Mouse (Mus musculus) liver, embryonic 14.5 days (tissue): ENCODE results near the gene Jup. TPM values are rescaled to one million over a fixed set of nuclear protein-coding genes. Genes with fewer than 3 reads are reported as not detected.

Experiments used
- ATAC-seq: fragments of 200-750 bp; cut with Nextera tagmentation; 2 replicates; pipeline ENCODE4 v1.8.0; 2017; ENCODE audit warnings: moderate number of reproducible peaks, mild to moderate bottlenecking, moderate library complexity; ENCODE audit not compliant: insufficient read depth
- DNase-seq, 3 experiments: peaks; one replicate each; pipeline ENCODE4 v3.0.0-alpha.2; 2012 to 2013; ENCODE audit warnings: low read depth in 3 of 3, low spot score in 3 of 3
- H3K27ac ChIP-seq: fragments of 300-500 bp; sonication (generic); 2 replicates; pipeline ENCODE4 v1.5.1; 2014; ENCODE audit warnings: moderate library complexity, mild to moderate bottlenecking, control low read depth, inconsistent platforms
- H3K27me3 ChIP-seq: fragments of 300-500 bp; sonication (generic); 2 replicates; pipeline ENCODE4 v1.6.1; 2014; ENCODE audit warnings: mild to moderate bottlenecking, low read length, moderate library complexity; ENCODE audit not compliant: control insufficient read depth, insufficient read depth
- H3K36me3 ChIP-seq: fragments of 300-500 bp; sonication (generic); replicated peaks from 2 replicates; pipeline ENCODE4 v1.6.1; 2014; ENCODE audit warnings: low read depth; ENCODE audit not compliant: control insufficient read depth, insufficient read depth
- H3K4me1 ChIP-seq, 2 experiments: fragments of 200-500 bp in 1 of 2; fragments of 300-500 bp in 1 of 2; sonication (generic) in 1 of 2; replicated peaks; 2 replicates each; pipeline ENCODE4 v1.6.1; 2012 to 2014; ENCODE audit warnings: antibody characterized with exemption in 1 of 2, inconsistent platforms in 1 of 2, low read length in 1 of 2; ENCODE audit not compliant: control insufficient read depth in 2 of 2, insufficient read depth in 2 of 2
- H3K4me2 ChIP-seq: fragments of 300-500 bp; sonication (generic); 2 replicates; pipeline ENCODE4 v1.6.1; 2014; ENCODE audit warnings: low read depth, mild to moderate bottlenecking, control low read depth, moderate library complexity
- H3K4me3 ChIP-seq, 2 experiments: fragments of 200-500 bp in 1 of 2; fragments of 300-500 bp in 1 of 2; sonication (generic) in 1 of 2; 2 replicates each; pipeline ENCODE4 v1.5.1; 2012 to 2014; ENCODE audit warnings: low read depth in 2 of 2, low read length in 2 of 2, mild to moderate bottlenecking in 2 of 2, control low read depth in 1 of 2, inconsistent platforms in 1 of 2, moderate library complexity in 1 of 2; ENCODE audit not compliant: insufficient read depth in 1 of 2
- H3K9ac ChIP-seq: fragments of 300-500 bp; sonication (generic); replicated peaks from 2 replicates; pipeline ENCODE4 v1.6.1; 2014; ENCODE audit warnings: mild to moderate bottlenecking, control low read depth, moderate library complexity
- H3K9me3 ChIP-seq: fragments of 300-500 bp; sonication (generic); 2 replicates; pipeline ENCODE4 v1.6.1; 2016; ENCODE audit warnings: low read length, mixed read lengths; ENCODE audit not compliant: control insufficient read depth
- CTCF ChIP-seq: IDR thresholded peaks from 2 replicates; pipeline ENCODE4 v1.5.1; 2016; ENCODE audit warnings: antibody characterized with exemption, low read depth, control low read depth
- EP300 ChIP-seq: IDR thresholded peaks from 2 replicates; pipeline ENCODE4 v1.6.1; 2016; ENCODE audit warnings: antibody characterized with exemption, low read depth
- WGBS: fragments of 180-500 bp; shearing (Covaris S2); extraction: QIAGEN DNeasy Blood & Tissue Kit; methylation state at CpG from one replicate; pipeline ENCODE4 v1.1.7; 2014; ENCODE audit not compliant: insufficient replicate concordance; 5-methylcytosine and 5-hydroxymethylcytosine counted together
- polyA plus RNA-seq, 2 experiments: library from polyadenylated mRNA; depleted of rRNA in 1 of 2; stranded (reverse) in 1 of 2; unstranded in 1 of 2; fragments of >200 nt; fragmentation: Nextera tagmentation in 1 of 2; extraction: Ambion mirVana in 1 of 2; gene quantifications; 2 replicates each; pipeline versions ENCODE4 v1.2.1 to v1.2.3; 2012 to 2014

Gene Jup
- polyA plus RNA-seq, 2 experiments = 8.5 to 8.6 TPM

GRCm38 (mm10) chr11:100435678-100436246, 38.2 kb upstream of the Jup start:
- H3K9ac ChIP-seq = no peak overlapping the region
- no peak for DNase-seq
- H3K27me3 ChIP-seq = no peaks in the 10 kb centered on the region
- no peaks in the 10 kb centered on the region for H3K9me3 ChIP-seq
- no peak overlapping the region for H3K4me3 ChIP-seq
- WGBS = 76% methylated on average over 9 of the region's 9 CpGs
- H3K36me3 ChIP-seq = no peaks in the 10 kb centered on the region
- no peak for ATAC-seq
- H3K27ac ChIP-seq = no peak overlapping the region
- TF ChIP-seq EP300 (no peak), CTCF (no peak)
- H3K4me2 ChIP-seq = no peak overlapping the region
- peaks cover 0 to 7% of the 10 kb centered on the region in 2 experiments; a peak in 3 of 4 replicates for H3K4me1 ChIP-seq

DNA sequence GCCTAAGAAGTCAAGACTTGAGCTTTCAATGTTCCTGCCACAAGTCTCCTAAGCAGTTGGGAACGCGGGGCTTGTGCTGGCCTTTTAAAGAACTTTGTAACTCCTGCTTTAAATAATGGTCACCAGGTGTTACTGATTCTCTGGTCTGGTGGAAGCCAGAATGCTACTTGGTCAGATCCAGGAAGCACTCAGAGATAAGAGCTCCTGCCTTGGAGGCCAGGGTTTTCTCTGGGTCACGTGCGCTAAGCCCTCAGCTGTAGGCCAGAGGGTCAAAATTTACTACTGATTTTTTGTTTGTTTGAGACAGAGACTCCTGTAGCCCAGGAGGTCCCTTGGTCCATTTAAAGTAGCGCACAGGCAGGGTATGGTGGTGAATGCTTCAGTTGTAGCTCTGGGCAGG, 34.4 kb upstream of the Jup start:
- H3K9me3 ChIP-seq = no peaks in the 10 kb centered on the region
- H3K36me3 ChIP-seq = no peaks in the 10 kb centered on the region
- no peak overlapping the region for H3K4me3 ChIP-seq
- DNase-seq (no peak), ATAC-seq (no peak)
- no peaks in the 10 kb centered on the region for H3K4me1 ChIP-seq
- no peak overlapping the region for H3K4me2 ChIP-seq
- 68% methylated on average over 5 of the region's 5 CpGs for WGBS
- H3K27me3 ChIP-seq = no peaks in the 10 kb centered on the region
- no peak overlapping the region for H3K9ac ChIP-seq
- no peak overlapping the region for H3K27ac ChIP-seq
- no peak for TF ChIP-seq EP300
- no peak for TF ChIP-seq CTCF

DNA sequence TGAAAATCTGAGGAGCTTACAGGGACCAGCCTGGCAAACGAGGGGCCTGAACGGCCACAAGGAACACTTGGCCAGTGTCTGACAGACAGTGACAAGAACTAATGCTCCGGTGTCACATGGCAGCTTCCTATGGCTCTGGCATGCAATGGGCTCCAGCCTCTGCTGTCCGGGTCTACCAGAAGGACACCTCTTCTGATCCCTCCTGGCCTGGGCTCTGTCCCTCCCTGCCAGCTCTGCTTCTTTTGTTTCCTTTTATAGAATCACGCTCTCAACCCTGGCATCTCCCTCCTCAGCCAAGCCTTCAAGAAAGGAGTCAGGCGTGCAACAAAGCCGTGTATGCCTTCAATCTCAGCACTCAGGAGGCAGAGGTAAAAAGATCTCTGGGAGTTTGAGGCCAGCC, 32.5 kb upstream of the Jup start:
- 73% methylated on average over 7 of the region's 7 CpGs for WGBS
- Histone ChIP-seq H3K36me3 (no peaks in the 10 kb centered on the region), H3K27ac (no peak overlapping the region), H3K4me2 (no peak overlapping the region), H3K9me3 (no peaks in the 10 kb centered on the region), H3K4me1 (peaks cover 0 to 6% of the 10 kb centered on the region in 2 experiments; a peak in 1 of 4 replicates), H3K27me3 (no peaks in the 10 kb centered on the region), H3K4me3 (no peak overlapping the region), H3K9ac (no peak overlapping the region)
- TF ChIP-seq CTCF = no peak
- no peak for TF ChIP-seq EP300
- DNase-seq = no peak
- ATAC-seq = no peak

DNA sequence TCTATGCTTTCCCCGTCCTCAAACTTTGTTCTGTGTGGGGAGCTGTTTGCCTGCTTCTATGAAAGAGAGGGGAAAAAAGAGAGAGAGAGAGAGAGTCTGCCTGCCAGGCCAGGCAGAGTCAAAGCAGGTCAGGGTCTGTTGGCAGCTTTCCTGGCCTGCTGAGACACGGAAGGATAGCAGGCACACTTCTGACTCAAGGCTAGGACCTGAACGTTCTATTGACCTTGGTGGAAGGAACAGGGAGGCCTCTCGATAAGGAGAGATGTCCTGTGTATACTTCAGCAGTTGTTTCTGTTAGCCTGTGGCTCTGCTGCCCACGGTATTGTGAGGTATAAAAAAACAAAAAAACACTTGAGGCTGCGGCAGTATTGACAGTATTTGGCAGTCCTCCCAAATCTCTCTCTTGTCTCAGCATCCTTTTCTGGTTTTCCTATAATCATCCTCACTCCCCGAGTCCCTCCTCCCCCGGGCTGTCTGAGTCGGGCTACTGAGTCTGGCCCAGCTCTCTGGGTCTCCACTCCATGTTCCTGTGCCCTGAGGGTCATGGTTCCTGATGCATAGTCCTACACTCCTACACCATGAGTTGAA, 31.1 kb upstream of the Jup start:
- TF ChIP-seq CTCF (no peak), EP300 (no peak)
- no peaks in the 10 kb centered on the region for H3K36me3 ChIP-seq
- H3K9me3 ChIP-seq = no peaks in the 10 kb centered on the region
- no peak overlapping the region for H3K27ac ChIP-seq
- no peak overlapping the region for H3K9ac ChIP-seq
- DNase-seq (no peak), ATAC-seq (no peak)
- no peak overlapping the region for H3K4me3 ChIP-seq
- WGBS = 63% methylated on average over 9 of the region's 9 CpGs
- H3K4me1 ChIP-seq = peaks cover 0 to 6% of the 10 kb centered on the region in 2 experiments; a peak in 1 of 4 replicates
- H3K4me2 ChIP-seq = no peak overlapping the region
- no peaks in the 10 kb centered on the region for H3K27me3 ChIP-seq

- Histone ChIP-seq H3K27ac (no peak overlapping the region), H3K36me3 (no peaks in the 10 kb centered on the region), H3K4me1 (peaks cover 0 to 6% of the 10 kb centered on the region in 2 experiments; a peak in 1 of 4 replicates), H3K27me3 (no peaks in the 10 kb centered on the region), H3K9me3 (no peaks in the 10 kb centered on the region), H3K4me3 (no peak overlapping the region), H3K4me2 (no peak overlapping the region), H3K9ac (no peak overlapping the region)
- TF ChIP-seq EP300 (no peak), CTCF (no peak)
- DNase-seq = no peak
- WGBS = 58% methylated on average over 3 of the region's 3 CpGs
- ATAC-seq = no peak
These were observed 29.3 kb upstream of the Jup start for GRCm38 (mm10) chr11:100426820-100427219.
